Mouse (Mus musculus): Measurements from ENCODE around the gene Olfr944. TPM values are rescaled to one million over a fixed set of nuclear protein-coding genes. Genes with fewer than 3 reads are reported as not detected.

The Olfr944 gene
- not detected in 2 replicates for polyA plus RNA-seq (2015; fragmentation: Nextera tagmentation; extraction: Ambion mirVana)

GRCm38 (mm10) chr9:39201620-39202019 is at the start of gene Olfr944:
Gene Olfr944, plus strand, starts transcription at chr9:39201920.
- Histone ChIP-seq H3K27me3 (ENCODE audit: control insufficient read depth, insufficient read depth, low read length) (no peaks in the 10 kb centered on the region), H3K4me1 (replicated peaks; ENCODE audit: control insufficient read depth, insufficient read depth) (no peaks in the 10 kb centered on the region), H3K9ac (ENCODE audit: low read length) (no peak within 1 kb of the TSS), H3K36me3 (ENCODE audit: control insufficient read depth, insufficient read depth, low read length) (no peaks in the 10 kb centered on the region), H3K27ac (replicated peaks) (no peak within 1 kb of the TSS), H3K9me3 (ENCODE audit: control insufficient read depth, low read length) (no peaks in the 10 kb centered on the region), H3K4me3 (ENCODE audit: low read depth, low read length) (no peak within 1 kb of the TSS), H3K4me2 (replicated peaks; ENCODE audit: low read depth) (no peak within 1 kb of the TSS)
- TF ChIP-seq EP300 (optimal IDR thresholded peaks at IDR 0.05) (no peak), CTCF (IDR thresholded peaks at IDR 0.05; ENCODE audit: low read depth) (no peak)
- ATAC-seq (ENCODE audit: low FRiP score, low TSS enrichment) = no peak
- DNase-seq (ENCODE audit: low spot score) = no peak

- no peak for TF ChIP-seq CTCF (IDR thresholded peaks at IDR 0.05; ENCODE audit: low read depth)
- TF ChIP-seq EP300 (optimal IDR thresholded peaks at IDR 0.05) = no peak
- ATAC-seq (ENCODE audit: low FRiP score, low TSS enrichment) = no peak
- no peaks in the 10 kb centered on the region for H3K9me3 ChIP-seq (ENCODE audit: control insufficient read depth, low read length)
- no peak overlapping the region for H3K9ac ChIP-seq (ENCODE audit: low read length)
- H3K27me3 ChIP-seq (ENCODE audit: control insufficient read depth, insufficient read depth, low read length) = no peaks in the 10 kb centered on the region
- DNase-seq (ENCODE audit: low spot score) = no peak
- H3K4me3 ChIP-seq (ENCODE audit: low read depth, low read length) = no peak overlapping the region
- 66% methylated on average over 1 of the region's 1 CpGs for WGBS
- H3K4me1 ChIP-seq (replicated peaks; ENCODE audit: control insufficient read depth, insufficient read depth) = no peaks in the 10 kb centered on the region
- H3K36me3 ChIP-seq (ENCODE audit: control insufficient read depth, insufficient read depth, low read length) = no peaks in the 10 kb centered on the region
- no peak overlapping the region for H3K27ac ChIP-seq (replicated peaks)
- H3K4me2 ChIP-seq (replicated peaks; ENCODE audit: low read depth) = no peak overlapping the region
Measured at GRCm38 (mm10) chr9:39152401-39152800, 49.3 kb upstream of the Olfr944 start.

- no peak within 1 kb of the TSS for H3K4me3 ChIP-seq (ENCODE audit: low read depth, low read length)
- TF ChIP-seq CTCF (IDR thresholded peaks at IDR 0.05; ENCODE audit: low read depth) = no peak
- TF ChIP-seq EP300 (optimal IDR thresholded peaks at IDR 0.05) = no peak
- 85% methylated on average over 5 of the region's 5 CpGs for WGBS
Measured at GRCm38 (mm10) chr9:39166004-39166403, 35.7 kb upstream of the Olfr944 start, which contains the start of gene Olfr943. Gene Olfr943, plus strand, starts transcription at chr9:39166304.

GRCm38 (mm10) chr9:39249894-39250293 is 48.2 kb downstream of the Olfr944 start, which contains the start of gene Olfr1537:
Gene Olfr1537, minus strand, starts transcription at chr9:39249994.
- no peak within 1 kb of the TSS for H3K4me3 ChIP-seq (ENCODE audit: low read depth, low read length)
- TF ChIP-seq CTCF (IDR thresholded peaks at IDR 0.05; ENCODE audit: low read depth) (no peak), EP300 (optimal IDR thresholded peaks at IDR 0.05) (no peak)
- ATAC-seq (ENCODE audit: low FRiP score, low TSS enrichment) (no peak), DNase-seq (ENCODE audit: low spot score) (no peak)
- no peaks in the 10 kb centered on the region for H3K36me3 ChIP-seq (ENCODE audit: control insufficient read depth, insufficient read depth, low read length)
- no peak within 1 kb of the TSS for H3K27ac ChIP-seq (replicated peaks)
- no peaks in the 10 kb centered on the region for H3K27me3 ChIP-seq (ENCODE audit: control insufficient read depth, insufficient read depth, low read length)
- H3K4me1 ChIP-seq (replicated peaks; ENCODE audit: control insufficient read depth, insufficient read depth) = no peaks in the 10 kb centered on the region
- no peak within 1 kb of the TSS for H3K9ac ChIP-seq (ENCODE audit: low read length)
- 67% methylated on average over 1 of the region's 1 CpGs for WGBS
- H3K9me3 ChIP-seq (ENCODE audit: control insufficient read depth, low read length) = no peaks in the 10 kb centered on the region
- no peak within 1 kb of the TSS for H3K4me2 ChIP-seq (replicated peaks; ENCODE audit: low read depth)

More at GRCm38 (mm10) chr9:39166004-39166403, 35.7 kb upstream of the Olfr944 start, which contains the start of gene Olfr943:
- Histone ChIP-seq H3K9ac (ENCODE audit: low read length) (no peak within 1 kb of the TSS), H3K27ac (replicated peaks) (no peak within 1 kb of the TSS), H3K36me3 (ENCODE audit: control insufficient read depth, insufficient read depth, low read length) (no peaks in the 10 kb centered on the region), H3K27me3 (ENCODE audit: control insufficient read depth, insufficient read depth, low read length) (no peaks in the 10 kb centered on the region), H3K4me1 (replicated peaks; ENCODE audit: control insufficient read depth, insufficient read depth) (no peaks in the 10 kb centered on the region), H3K4me2 (replicated peaks; ENCODE audit: low read depth) (no peak within 1 kb of the TSS), H3K9me3 (ENCODE audit: control insufficient read depth, low read length) (no peaks in the 10 kb centered on the region)
- DNase-seq (ENCODE audit: low spot score) (no peak), ATAC-seq (ENCODE audit: low FRiP score, low TSS enrichment) (no peak)

Other genes with a start within 250 kb of the Olfr944 start
- gene Olfr933, start 229.6 kb upstream of the Olfr944 start, polyA plus RNA-seq (2015; fragmentation: Nextera tagmentation; extraction: Ambion mirVana) = not detected in 2 replicates
- not detected in 2 replicates for gene Olfr934, start 213.6 kb upstream of the Olfr944 start, polyA plus RNA-seq (2015; fragmentation: Nextera tagmentation; extraction: Ambion mirVana)
- not detected in 2 replicates for gene Olfr935, start 202.2 kb upstream of the Olfr944 start, polyA plus RNA-seq (2015; fragmentation: Nextera tagmentation; extraction: Ambion mirVana)
- gene Olfr146, start 178.5 kb upstream of the Olfr944 start, polyA plus RNA-seq (2015; fragmentation: Nextera tagmentation; extraction: Ambion mirVana) = not detected in 2 replicates
- gene Olfr937, start 137.0 kb upstream of the Olfr944 start, polyA plus RNA-seq (2015; fragmentation: Nextera tagmentation; extraction: Ambion mirVana) = not detected in 2 replicates
- gene Olfr938, start 123.0 kb upstream of the Olfr944 start, polyA plus RNA-seq (2015; fragmentation: Nextera tagmentation; extraction: Ambion mirVana) = not detected in 2 replicates
- not detected in 2 replicates for gene Olfr27, start 73.8 kb upstream of the Olfr944 start, polyA plus RNA-seq (2015; fragmentation: Nextera tagmentation; extraction: Ambion mirVana)
- gene Olfr943, start 35.6 kb upstream of the Olfr944 start, polyA plus RNA-seq (2015; fragmentation: Nextera tagmentation; extraction: Ambion mirVana) = 0.01 TPM in 1 of 2 replicates, not detected in the other
- gene Olfr1537, start 48.1 kb downstream of the Olfr944 start, polyA plus RNA-seq (2015; fragmentation: Nextera tagmentation; extraction: Ambion mirVana) = not detected in 2 replicates
- gene Olfr945, start 74.9 kb downstream of the Olfr944 start, polyA plus RNA-seq (2015; fragmentation: Nextera tagmentation; extraction: Ambion mirVana) = not detected in 2 replicates
- not detected in 2 replicates for gene Olfr948, start 124.1 kb downstream of the Olfr944 start, polyA plus RNA-seq (2015; fragmentation: Nextera tagmentation; extraction: Ambion mirVana)
- not detected in 2 replicates for gene Olfr951, start 185.5 kb downstream of the Olfr944 start, polyA plus RNA-seq (2015; fragmentation: Nextera tagmentation; extraction: Ambion mirVana)
- not detected in 2 replicates for gene Olfr952, start 225.2 kb downstream of the Olfr944 start, polyA plus RNA-seq (2015; fragmentation: Nextera tagmentation; extraction: Ambion mirVana)